Mouse (Mus musculus) myocyte (in vitro differentiated cells): ENCODE results near the gene Hlcs.

Source experiments
- POLR2A ChIP-seq: IDR thresholded peaks from one replicate; pipeline ENCODE4 v1.6.1; 2011; ENCODE audit warnings: low read depth, mild to moderate bottlenecking, control low read depth, moderate library complexity; ENCODE audit not compliant: insufficient read length
- POLR2AphosphoS2 ChIP-seq: IDR thresholded peaks from one replicate; pipeline ENCODE4 v1.6.1; 2011; ENCODE audit warnings: low read depth, control low read depth; ENCODE audit not compliant: insufficient read length
- SRF ChIP-seq: IDR thresholded peaks from one replicate; pipeline ENCODE4 v1.6.1; 2011; ENCODE audit warnings: low read depth; ENCODE audit not compliant: control insufficient read depth, insufficient read length
- TCF3 ChIP-seq: IDR thresholded peaks from one replicate; pipeline ENCODE4 v1.6.1; 2011; ENCODE audit warnings: low read depth, control low read depth; ENCODE audit not compliant: insufficient read length

GRCm38 (mm10) chr16:94356046-94356445 is 42.7 kb upstream of the Hlcs start:
- TF ChIP-seq SRF (no peak), POLR2A (no peak), POLR2AphosphoS2 (no peak), TCF3 (no peak)
